Mouse (Mus musculus): ENCODE measurements around the gene Carnmt1. TPM values are rescaled to one million over a fixed set of nuclear protein-coding genes. Genes with fewer than 3 reads are reported as not detected.

Carnmt1 gene
- polyA plus RNA-seq, 1 experiment = 10.8 TPM

GRCm38 (mm10) chr19:18639552-18639951, 31.0 kb upstream of the Carnmt1 start:
- H3K27ac ChIP-seq (ENCODE audit: insufficient read depth, low read depth, low read length) = no peak overlapping the region; the same call in 1 of the 2 replicates
- H3K4me3 ChIP-seq (ENCODE audit: insufficient read depth, low read length) = no peak overlapping the region
- peaks cover 8% of the 10 kb centered on the region for H3K4me1 ChIP-seq (ENCODE audit: control insufficient read depth, insufficient read depth, low read length)
- TF ChIP-seq CTCF (IDR thresholded peaks at IDR 0.05; ENCODE audit: low read depth, low read length) = no peak
- TF ChIP-seq POLR2A (IDR thresholded peaks at IDR 0.05; ENCODE audit: borderline replicate concordance, low read depth, low read length) = no peak

- TF ChIP-seq CTCF (IDR thresholded peaks at IDR 0.05; ENCODE audit: low read depth, low read length) (no peak), POLR2A (IDR thresholded peaks at IDR 0.05; ENCODE audit: borderline replicate concordance, low read depth, low read length) (no peak)
- Histone ChIP-seq H3K27ac (ENCODE audit: insufficient read depth, low read depth, low read length) (no peak overlapping the region), H3K4me1 (ENCODE audit: control insufficient read depth, insufficient read depth, low read length) (peaks cover 10% of the 10 kb centered on the region), H3K4me3 (ENCODE audit: insufficient read depth, low read length) (no peak overlapping the region)
Observed at GRCm38 (mm10) chr19:18641001-18641400, 29.6 kb upstream of the Carnmt1 start.

- TF ChIP-seq POLR2A (IDR thresholded peaks at IDR 0.05; ENCODE audit: borderline replicate concordance, low read depth, low read length) (no peak), CTCF (IDR thresholded peaks at IDR 0.05; ENCODE audit: low read depth, low read length) (no peak)
- Histone ChIP-seq H3K27ac (ENCODE audit: insufficient read depth, low read depth, low read length) (no peak overlapping the region), H3K4me3 (ENCODE audit: insufficient read depth, low read length) (no peak overlapping the region), H3K4me1 (ENCODE audit: control insufficient read depth, insufficient read depth, low read length) (peaks cover 23% of the 10 kb centered on the region)
Observed at GRCm38 (mm10) chr19:18643411-18643810, 27.2 kb upstream of the Carnmt1 start.

- Histone ChIP-seq H3K4me1 (ENCODE audit: control insufficient read depth, insufficient read depth, low read length) (peaks cover 19% of the 10 kb centered on the region), H3K27ac (ENCODE audit: insufficient read depth, low read depth, low read length) (no peak overlapping the region), H3K4me3 (ENCODE audit: insufficient read depth, low read length) (no peak overlapping the region)
- TF ChIP-seq POLR2A (IDR thresholded peaks at IDR 0.05; ENCODE audit: borderline replicate concordance, low read depth, low read length) (no peak), CTCF (IDR thresholded peaks at IDR 0.05; ENCODE audit: low read depth, low read length) (no peak)
Observed at GRCm38 (mm10) chr19:18644084-18644483, 26.5 kb upstream of the Carnmt1 start.

GRCm38 (mm10) chr19:18646397-18646796, 24.2 kb upstream of the Carnmt1 start:
- Histone ChIP-seq H3K4me1 (ENCODE audit: control insufficient read depth, insufficient read depth, low read length) (peaks cover 15% of the 10 kb centered on the region), H3K4me3 (ENCODE audit: insufficient read depth, low read length) (no peak overlapping the region), H3K27ac (ENCODE audit: insufficient read depth, low read depth, low read length) (peak overlapping the region; percentile 77)
- no peak for TF ChIP-seq POLR2A (IDR thresholded peaks at IDR 0.05; ENCODE audit: borderline replicate concordance, low read depth, low read length)
- TF ChIP-seq CTCF (IDR thresholded peaks at IDR 0.05; ENCODE audit: low read depth, low read length) = no peak

- Histone ChIP-seq H3K27ac (ENCODE audit: insufficient read depth, low read depth, low read length) (peak overlapping the region; percentile 77), H3K4me1 (ENCODE audit: control insufficient read depth, insufficient read depth, low read length) (peaks cover 15% of the 10 kb centered on the region), H3K4me3 (ENCODE audit: insufficient read depth, low read length) (no peak overlapping the region)
- TF ChIP-seq CTCF (IDR thresholded peaks at IDR 0.05; ENCODE audit: low read depth, low read length) (no peak), POLR2A (IDR thresholded peaks at IDR 0.05; ENCODE audit: borderline replicate concordance, low read depth, low read length) (no peak)
Observed at GRCm38 (mm10) chr19:18646853-18647420, 23.6 kb upstream of the Carnmt1 start.

- peaks cover 19% of the 10 kb centered on the region for H3K4me1 ChIP-seq (ENCODE audit: control insufficient read depth, insufficient read depth, low read length)
- no peak for TF ChIP-seq CTCF (IDR thresholded peaks at IDR 0.05; ENCODE audit: low read depth, low read length)
- no peak for TF ChIP-seq POLR2A (IDR thresholded peaks at IDR 0.05; ENCODE audit: borderline replicate concordance, low read depth, low read length)
- H3K4me3 ChIP-seq (ENCODE audit: insufficient read depth, low read length) = no peak overlapping the region
- no peak overlapping the region for H3K27ac ChIP-seq (ENCODE audit: insufficient read depth, low read depth, low read length)
Observed at GRCm38 (mm10) chr19:18647775-18648557, 22.6 kb upstream of the Carnmt1 start.

- Histone ChIP-seq H3K4me3 (ENCODE audit: insufficient read depth, low read length) (no peak overlapping the region), H3K27ac (ENCODE audit: insufficient read depth, low read depth, low read length) (no peak overlapping the region), H3K4me1 (ENCODE audit: control insufficient read depth, insufficient read depth, low read length) (peaks cover 21% of the 10 kb centered on the region)
- TF ChIP-seq CTCF (IDR thresholded peaks at IDR 0.05; ENCODE audit: low read depth, low read length) (no peak), POLR2A (IDR thresholded peaks at IDR 0.05; ENCODE audit: borderline replicate concordance, low read depth, low read length) (no peak)
Observed at GRCm38 (mm10) chr19:18648558-18648945, 22.0 kb upstream of the Carnmt1 start.

GRCm38 (mm10) chr19:18649955-18650354, 20.6 kb upstream of the Carnmt1 start:
- peaks cover 25% of the 10 kb centered on the region for H3K4me1 ChIP-seq (ENCODE audit: control insufficient read depth, insufficient read depth, low read length)

GRCm38 (mm10) chr19:18650473-18650872, 20.1 kb upstream of the Carnmt1 start:
- no peak overlapping the region for H3K4me3 ChIP-seq (ENCODE audit: insufficient read depth, low read length)
- peaks cover 28% of the 10 kb centered on the region for H3K4me1 ChIP-seq (ENCODE audit: control insufficient read depth, insufficient read depth, low read length)
- no peak for TF ChIP-seq CTCF (IDR thresholded peaks at IDR 0.05; ENCODE audit: low read depth, low read length)
- TF ChIP-seq POLR2A (IDR thresholded peaks at IDR 0.05; ENCODE audit: borderline replicate concordance, low read depth, low read length) = no peak
- H3K27ac ChIP-seq (ENCODE audit: insufficient read depth, low read depth, low read length) = no peak overlapping the region

More at GRCm38 (mm10) chr19:18649955-18650354, 20.6 kb upstream of the Carnmt1 start:
- Histone ChIP-seq H3K27ac (ENCODE audit: insufficient read depth, low read depth, low read length) (no peak overlapping the region), H3K4me3 (ENCODE audit: insufficient read depth, low read length) (no peak overlapping the region)
- TF ChIP-seq POLR2A (IDR thresholded peaks at IDR 0.05; ENCODE audit: borderline replicate concordance, low read depth, low read length) = no peak
- no peak for TF ChIP-seq CTCF (IDR thresholded peaks at IDR 0.05; ENCODE audit: low read depth, low read length)

Data from bone marrow macrophage, adult 2 months (primary cell).